15 mouse cellular contexts compared by ENCODE assay signal in genomic region chr2:28596998-28597397, GRCm38 (mm10). TPM values are rescaled to one million over a fixed set of nuclear protein-coding genes. Genes with fewer than 3 reads are reported as not detected.
A peak's percentile ranks its signal among the peaks of the same experiment; 100 is the strongest.
DNase-seq lines count a peak whose midpoint lies in the region; ATAC-seq and TF ChIP-seq lines count a peak whose summit lies in the region.
"Had no signal": no experiment of that assay in that cellular context is flagged by ENCODE, and none has a peak within 500 bp of the region (broad histone marks: within the 10 kb centered on the region; RNA-seq: fewer than 3 reads in every experiment).

No protein-coding gene starts in this region.

- H3K4me2 ChIP-seq in stomach, postnatal 0 days (replicated peaks; ENCODE audit: low read depth): no peak overlapping the region
- H3K4me2 ChIP-seq: embryonic facial prominence, embryonic 13.5 days had no signal

- H3K9ac ChIP-seq in stomach, postnatal 0 days (ENCODE audit: low read length): no peak overlapping the region
- H3K9ac ChIP-seq: embryonic facial prominence, embryonic 13.5 days had no signal

- no peak overlapping the region for H3K4me3 ChIP-seq in gastrocnemius, adult 2 months
- no peak overlapping the region for H3K4me3 ChIP-seq in stomach, postnatal 0 days (ENCODE audit: low read depth, low read length)
- H3K4me3 ChIP-seq: embryonic facial prominence, embryonic 13.5 days had no signal

- H3K9me3 ChIP-seq in stomach, postnatal 0 days (ENCODE audit: control insufficient read depth, low read length): no peaks in the 10 kb centered on the region
- H3K9me3 ChIP-seq: embryonic facial prominence, embryonic 13.5 days had no signal

- no peaks in the 10 kb centered on the region for H3K36me3 ChIP-seq in stomach, postnatal 0 days (ENCODE audit: control insufficient read depth, insufficient read depth, low read length)
- H3K36me3 ChIP-seq: embryonic facial prominence, embryonic 13.5 days had no signal

- TF ChIP-seq EP300 in stomach, postnatal 0 days (optimal IDR thresholded peaks at IDR 0.05): no peak

- no peak for TF ChIP-seq POLR2A in brain, embryonic 14.5 days (IDR thresholded peaks at IDR 0.05; ENCODE audit: borderline replicate concordance, extremely low read depth, insufficient read depth, insufficient read length, poor library complexity, severe bottlenecking)

- H3K27ac ChIP-seq in gastrocnemius, adult 2 months: no peak overlapping the region
- no peak overlapping the region for H3K27ac ChIP-seq in stomach, postnatal 0 days (replicated peaks)
- H3K27ac ChIP-seq: embryonic facial prominence, embryonic 13.5 days had no signal

- H3K27me3 ChIP-seq in stomach, postnatal 0 days (ENCODE audit: control insufficient read depth, insufficient read depth, low read length): no peaks in the 10 kb centered on the region

- intact Hi-C loops in gastrocnemius, adult 2 months (cut with DNase I): no loop called here

- 92% methylated on average over 7 of the region's 7 CpGs for WGBS in stomach, postnatal 0 days

- TF ChIP-seq CTCF in gastrocnemius, adult 2 months (IDR thresholded peaks at IDR 0.05): peak; percentile 14; the same call in 1 of the 2 replicates
- TF ChIP-seq CTCF in brain, embryonic 14.5 days (IDR thresholded peaks at IDR 0.05; ENCODE audit: borderline replicate concordance, extremely low read depth, insufficient read depth, insufficient read length): peak; percentile 47; the same call in 1 of the 2 replicates
- TF ChIP-seq CTCF in stomach, postnatal 0 days (IDR thresholded peaks at IDR 0.05; ENCODE audit: low read depth): peak; percentile 48

- no peaks in the 10 kb centered on the region for H3K4me1 ChIP-seq in stomach, postnatal 0 days (replicated peaks; ENCODE audit: control insufficient read depth, insufficient read depth)

- no peak for DNase-seq in gastrocnemius, adult 2 months
- DNase-seq in gastrocnemius, postnatal 10 days: no peak
- peak; percentile 72 for DNase-seq in spleen, adult 12 weeks (ENCODE audit: low spot score)
- no peak for DNase-seq in spleen, postnatal 36 days (ENCODE audit: low spot score in 2 of 2)
- no peak for DNase-seq in brain, embryonic 14.5 days (ENCODE audit: low read depth)
- no peak for DNase-seq in stomach, postnatal 0 days (ENCODE audit: low spot score)
- DNase-seq in adrenal gland, postnatal 4 days (ENCODE audit: low spot score in 2 of 2): no peak
- DNase-seq in thymus, postnatal 10 days (ENCODE audit: low spot score in 2 of 2): no peak
- DNase-seq: adrenal gland, postnatal 10 days; cerebellum, adult 8-10 months; heart, postnatal 36 days; left cerebral cortex, postnatal 4 days had no signal

- no peak for ATAC-seq in stomach, postnatal 0 days (ENCODE audit: low FRiP score, low TSS enrichment)

RNA-seq across cellular contexts. Expression of gene Gtf3c5, which starts 13.4 kb away (rescaled TPM):
- 1 to 10 TPM; 7.2 to 8.0 TPM for total RNA-seq in gastrocnemius, adult 2 months (2021)
- 10 to 100 TPM in 1 of 2 experiments, 1 to 10 TPM in 1; 9.1 to 10.2 TPM for total RNA-seq in gastrocnemius, postnatal 10 days (2021)
- 45.9 and 51.4 TPM in 2 replicates for polyA plus RNA-seq in brain, embryonic 14.5 days (2012; rRNA removed)
- 13.1 and 14.0 TPM in 2 replicates for polyA plus RNA-seq in stomach, postnatal 0 days (2015; fragmentation: Nextera tagmentation; extraction: Ambion mirVana)
- 10 to 100 TPM; 27.0 to 28.3 TPM for total RNA-seq in adrenal gland, postnatal 4 days (2021)

RNA-seq across cellular contexts. Expression of gene Gfi1b, which starts 24.8 kb away (rescaled TPM):
- total RNA-seq in gastrocnemius, adult 2 months (2021): not detected
- under 1 TPM in 1 of 2 experiments, not detected in 1; 0.79 TPM for total RNA-seq in gastrocnemius, postnatal 10 days (2021)
- 0.09 and 0.33 TPM in 2 replicates for polyA plus RNA-seq in brain, embryonic 14.5 days (2012; rRNA removed)
- polyA plus RNA-seq in stomach, postnatal 0 days (2015; fragmentation: Nextera tagmentation; extraction: Ambion mirVana): 0.07 and 0.40 TPM in 2 replicates
- total RNA-seq in adrenal gland, postnatal 4 days (2021): 1 to 10 TPM; 3.1 to 7.9 TPM
- total RNA-seq: heart, postnatal 36 days; left cerebral cortex, postnatal 4 days had no signal
- polyA plus RNA-seq: C2C12 had no signal

RNA-seq across cellular contexts. Expression of gene Cel, which starts 33.8 kb away (rescaled TPM):
- not detected for total RNA-seq in gastrocnemius, adult 2 months (2021)
- not detected for total RNA-seq in gastrocnemius, postnatal 10 days (2021)
- polyA plus RNA-seq in brain, embryonic 14.5 days (2012; rRNA removed): 0.10 and 0.14 TPM in 2 replicates
- 2.0 and 3.3 TPM in 2 replicates for polyA plus RNA-seq in stomach, postnatal 0 days (2015; fragmentation: Nextera tagmentation; extraction: Ambion mirVana)
- 1,000 to 10,000 TPM in 1 of 2 experiments, under 1 TPM in 1; 0.42 to 1,494 TPM for total RNA-seq in adrenal gland, postnatal 4 days (2021)
- total RNA-seq: heart, postnatal 36 days; left cerebral cortex, postnatal 4 days had no signal
- polyA plus RNA-seq: C2C12; embryonic facial prominence, embryonic 13.5 days; kidney, embryonic 16.5 days had no signal

RNA-seq across cellular contexts. Expression of gene Tsc1, which starts 44.0 kb away (rescaled TPM):
- total RNA-seq in gastrocnemius, adult 2 months (2021): 10 to 100 TPM; 42.5 to 45.9 TPM
- 10 to 100 TPM; 15.6 to 19.2 TPM for total RNA-seq in gastrocnemius, postnatal 10 days (2021)
- 35.8 and 40.6 TPM in 2 replicates for polyA plus RNA-seq in brain, embryonic 14.5 days (2012; rRNA removed)
- 4.9 and 5.1 TPM in 2 replicates for polyA plus RNA-seq in stomach, postnatal 0 days (2015; fragmentation: Nextera tagmentation; extraction: Ambion mirVana)
- total RNA-seq in adrenal gland, postnatal 4 days (2021): 10 to 100 TPM; 27.7 to 28.0 TPM
